Mouse (Mus musculus) midbrain, postnatal 0 days (tissue): Measurements from ENCODE around the gene Necap2. TPM values are rescaled to one million over a fixed set of nuclear protein-coding genes. Genes with fewer than 3 reads are reported as not detected.
A peak's percentile ranks its signal among the peaks of the same experiment; 100 is the strongest.

Experiments
- ATAC-seq: fragments of 200-750 bp; cut with Nextera tagmentation; 2 replicates; pipeline ENCODE4 v1.8.0; 2017; ENCODE audit warnings: moderate number of reproducible peaks, mild to moderate bottlenecking, moderate TSS enrichment, moderate library complexity; ENCODE audit not compliant: low FRiP score
- DNase-seq: peaks from one replicate; pipeline ENCODE4 v3.0.0-alpha.2; 2015; ENCODE audit warnings: low spot score
- H3K27ac ChIP-seq: fragments of 300-500 bp; sonication (generic); 2 replicates; pipeline ENCODE4 v1.5.1; 2014; ENCODE audit warnings: low read depth, mild to moderate bottlenecking, low read length, mixed read lengths
- H3K27me3 ChIP-seq: fragments of 300-500 bp; sonication (generic); 2 replicates; pipeline ENCODE4 v1.6.1; 2014; ENCODE audit warnings: low read length, control low read depth, mixed read lengths; ENCODE audit not compliant: insufficient read depth
- H3K36me3 ChIP-seq: fragments of 300-500 bp; sonication (generic); 2 replicates; pipeline ENCODE4 v1.6.1; 2014; ENCODE audit warnings: low read length, control low read depth, mixed read lengths; ENCODE audit not compliant: insufficient read depth
- H3K4me1 ChIP-seq: fragments of 300-500 bp; sonication (generic); 2 replicates; pipeline ENCODE4 v1.6.1; 2014; ENCODE audit warnings: mild to moderate bottlenecking, control low read depth, antibody characterized with exemption, low read length, mixed read lengths; ENCODE audit not compliant: insufficient read depth
- H3K4me2 ChIP-seq: fragments of 300-500 bp; sonication (generic); 2 replicates; pipeline ENCODE4 v1.6.1; 2014; ENCODE audit warnings: low read depth, mild to moderate bottlenecking, low read length, mixed read lengths; ENCODE audit not compliant: poor library complexity, severe bottlenecking
- H3K4me3 ChIP-seq: fragments of 300-500 bp; sonication (generic); 2 replicates; pipeline ENCODE4 v1.5.1; 2014; ENCODE audit warnings: low read depth, mild to moderate bottlenecking, low read length, moderate library complexity
- H3K9ac ChIP-seq: fragments of 300-500 bp; sonication (generic); replicated peaks from 2 replicates; pipeline ENCODE4 v1.6.1; 2014; ENCODE audit warnings: mild to moderate bottlenecking, low read length, moderate library complexity, mixed read lengths; ENCODE audit not compliant: poor library complexity, severe bottlenecking
- H3K9me3 ChIP-seq: fragments of 300-500 bp; sonication (generic); 2 replicates; pipeline ENCODE4 v1.6.1; 2016; ENCODE audit warnings: low read length, control low read depth
- CTCF ChIP-seq: IDR thresholded peaks from 2 replicates; pipeline ENCODE4 v1.5.1; 2016; ENCODE audit warnings: antibody characterized with exemption, mild to moderate bottlenecking
- WGBS: fragments of 180-500 bp; shearing (Covaris S2); extraction: QIAGEN DNeasy Blood & Tissue Kit; methylation state at CpG from one replicate; pipeline ENCODE4 v1.1.7; 2014; 5-methylcytosine and 5-hydroxymethylcytosine counted together
- polyA plus RNA-seq: library from polyadenylated mRNA; unstranded; fragments of >200 nt; fragmentation: Nextera tagmentation; extraction: Ambion mirVana; gene quantifications from 2 replicates; pipeline ENCODE4 v1.2.1, GENCODE M21; 2015
- total RNA-seq: library from RNA; depleted of rRNA; stranded (reverse); fragments of >200 nt; gene quantifications from 2 replicates; pipeline ENCODE4 v1.2.3, GENCODE M21; 2014

The Necap2 gene
- total and polyA plus RNA-seq, 2 experiments from 2014 or later, result 42.2 to 54.5 TPM

DNA sequence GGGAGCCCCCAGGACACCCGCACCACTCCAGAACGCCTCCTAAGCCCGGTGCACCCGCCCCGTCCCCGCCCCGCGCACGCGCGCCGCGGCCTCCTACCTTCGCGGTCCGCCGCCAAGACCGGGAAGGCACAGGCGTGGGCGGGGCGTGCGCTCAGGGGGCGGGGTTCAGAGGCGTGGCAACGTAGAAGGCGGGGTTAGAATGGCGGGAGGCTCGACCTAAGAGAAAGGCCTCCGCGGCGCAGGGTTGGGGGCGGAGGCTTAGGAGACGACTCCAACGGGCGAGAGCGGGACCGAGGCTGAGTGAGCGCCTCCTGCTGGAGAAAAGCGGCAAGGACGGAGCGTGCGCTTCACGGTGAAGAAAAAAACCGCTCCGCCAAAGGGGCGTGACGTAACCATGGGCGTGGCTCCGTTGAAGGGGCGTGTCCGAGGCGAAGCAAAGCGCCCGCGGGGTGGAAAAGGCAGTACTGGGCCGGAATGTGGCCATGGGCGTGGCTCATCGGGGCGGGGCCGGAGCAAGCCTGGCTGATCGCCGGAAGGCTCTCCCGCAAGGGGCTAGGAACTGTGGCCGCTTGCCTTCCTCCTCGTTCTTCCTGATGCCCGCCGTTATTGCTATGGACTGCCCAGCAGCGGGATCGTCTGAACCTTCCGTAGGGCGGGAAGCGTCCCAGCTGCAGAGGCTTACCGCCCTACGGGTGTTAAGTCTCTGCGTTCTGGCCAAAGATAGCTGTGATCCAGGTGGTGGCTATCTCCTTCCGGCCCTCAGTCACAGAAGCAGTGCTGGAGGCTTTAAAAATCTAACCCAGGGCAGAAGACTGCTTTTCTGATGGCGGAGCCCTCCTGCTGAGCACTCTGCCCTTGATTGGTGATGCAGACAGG, 17.5 kb downstream of the Necap2 start, which contains the start of gene Crocc:
Crocc (minus strand) TSS at position 125 of the 876 bp plus-strand sequence.
- under 1% methylated on average over 62 of the region's 77 CpGs for WGBS
- peak; percentile 95 for ATAC-seq

DNA sequence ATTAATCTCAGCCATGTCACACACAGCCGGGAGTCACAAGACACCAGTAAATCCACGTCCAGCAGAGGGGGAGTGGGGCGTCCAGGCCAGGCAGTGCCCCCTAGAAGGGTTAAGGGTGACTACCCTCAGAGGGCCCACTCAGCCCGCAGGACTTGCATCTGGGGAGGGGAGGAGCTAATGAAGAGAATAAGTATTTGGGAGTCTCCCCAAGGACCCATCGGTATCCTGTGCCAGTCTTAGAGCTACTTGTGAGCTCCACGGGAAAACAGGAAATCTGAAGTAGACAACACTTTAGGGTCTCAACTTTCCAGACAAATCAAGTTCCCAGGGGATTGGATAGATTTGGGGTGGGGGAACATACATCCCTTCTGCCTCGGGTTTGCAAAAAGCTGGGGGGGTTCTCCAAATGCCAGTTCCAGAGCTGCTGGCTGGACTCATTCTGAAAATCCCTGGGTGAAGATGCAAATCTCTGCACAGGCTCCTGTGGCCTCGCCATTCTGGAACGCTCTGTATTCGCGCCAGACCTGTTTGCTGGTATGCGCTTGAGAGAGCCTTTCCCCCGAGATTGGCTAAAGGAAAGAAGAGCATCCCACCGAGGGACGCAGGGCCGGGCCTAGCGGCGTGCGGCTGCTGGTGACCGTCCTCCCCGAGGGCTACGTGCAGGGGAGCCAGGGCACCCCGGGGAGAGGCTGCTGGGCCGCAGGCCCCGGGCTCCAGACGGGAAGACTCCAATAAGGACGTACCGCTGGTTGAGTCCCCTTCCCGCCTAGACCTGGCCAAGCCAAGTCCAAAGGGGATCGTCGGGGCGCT, 18.3 kb downstream of the Necap2 start:
- WGBS, result 2% methylated on average over 32 of the region's 32 CpGs
- no peaks in the 10 kb centered on the region for H3K27me3 ChIP-seq
- H3K4me2 ChIP-seq, result peak overlapping the region; percentile 76
- TF ChIP-seq CTCF, result no peak
- peak overlapping the region; percentile 54 for H3K4me3 ChIP-seq
- DNase-seq (peak; percentile 53), ATAC-seq (no peak)
- H3K9ac ChIP-seq, result peak overlapping the region; percentile 81
- peak overlapping the region; percentile 89 for H3K27ac ChIP-seq
- no peaks in the 10 kb centered on the region for H3K4me1 ChIP-seq
- no peaks in the 10 kb centered on the region for H3K9me3 ChIP-seq
- H3K36me3 ChIP-seq, result no peaks in the 10 kb centered on the region

More for the DNA sequence above, 17.5 kb downstream of the Necap2 start, which contains the start of gene Crocc:
- H3K4me1 ChIP-seq, result no peaks in the 10 kb centered on the region
- H3K27me3 ChIP-seq, result no peaks in the 10 kb centered on the region
- peak within 1 kb of the TSS; percentile 76 for H3K4me2 ChIP-seq
- DNase-seq, result peak; percentile 99
- TF ChIP-seq CTCF, result peak; percentile 98
- peak within 1 kb of the TSS; percentile 54 for H3K4me3 ChIP-seq
- H3K9ac ChIP-seq, result peak within 1 kb of the TSS; percentile 81
- peak within 1 kb of the TSS; percentile 89 for H3K27ac ChIP-seq
- H3K36me3 ChIP-seq, result peaks cover 2% of the 10 kb centered on the region; the same call in 1 of the 2 replicates
- no peaks in the 10 kb centered on the region for H3K9me3 ChIP-seq

GRCm38 (mm10) chr4:141058835-141059234, 19.3 kb downstream of the Necap2 start:
- TF ChIP-seq CTCF, result no peak
- Histone ChIP-seq H3K36me3 (no peaks in the 10 kb centered on the region), H3K9me3 (no peaks in the 10 kb centered on the region), H3K9ac (no peak overlapping the region), H3K4me1 (peaks cover 4% of the 10 kb centered on the region; the same call in 1 of the 2 replicates), H3K4me2 (no peak overlapping the region), H3K27ac (no peak overlapping the region), H3K27me3 (no peaks in the 10 kb centered on the region), H3K4me3 (no peak overlapping the region)
- DNase-seq (no peak), ATAC-seq (no peak)
- WGBS, result 71% methylated on average over 9 of the region's 9 CpGs

DNA sequence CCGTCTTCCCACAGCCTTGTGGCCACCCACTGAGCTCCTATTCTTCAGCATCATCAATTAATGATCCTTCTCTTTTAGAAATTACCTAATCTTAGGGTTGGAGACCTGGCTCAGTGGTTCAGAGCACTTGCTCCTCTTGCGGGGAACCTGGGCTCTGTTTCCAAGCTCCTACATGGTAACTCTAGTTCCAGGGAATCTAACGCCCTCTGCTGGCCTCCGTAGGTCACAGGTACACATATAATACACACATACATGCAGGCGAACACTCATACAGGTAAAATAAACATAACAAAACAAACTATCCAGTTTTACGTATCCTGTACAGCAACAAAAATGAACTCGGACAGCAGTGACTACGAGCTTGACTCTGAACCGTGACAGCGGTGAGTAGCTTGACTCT, 21.2 kb downstream of the Necap2 start:
- WGBS, result 94% methylated on average over 10 of the region's 10 CpGs
- H3K9me3 ChIP-seq, result no peaks in the 10 kb centered on the region
- H3K36me3 ChIP-seq, result no peaks in the 10 kb centered on the region
- H3K4me2 ChIP-seq, result no peak overlapping the region
- DNase-seq, result no peak
- H3K9ac ChIP-seq, result no peak overlapping the region
- H3K27me3 ChIP-seq, result no peaks in the 10 kb centered on the region
- TF ChIP-seq CTCF, result no peak; the same call in 1 of the 2 replicates
- ATAC-seq, result no peak
- H3K4me3 ChIP-seq, result no peak overlapping the region
- peaks cover 12% of the 10 kb centered on the region; the same call in 1 of the 2 replicates for H3K4me1 ChIP-seq
- no peak overlapping the region for H3K27ac ChIP-seq

- no peak for TF ChIP-seq CTCF
- Histone ChIP-seq H3K36me3 (no peaks in the 10 kb centered on the region), H3K9me3 (no peaks in the 10 kb centered on the region), H3K4me3 (peak overlapping the region; percentile 0; the same call in 1 of the 2 replicates), H3K9ac (0 out of 2 replicates have a peak overlapping the region, but pooled peaks have one; percentile 51), H3K4me2 (peak overlapping the region; percentile 48), H3K27me3 (no peaks in the 10 kb centered on the region), H3K27ac (peak overlapping the region; percentile 80), H3K4me1 (peaks cover 27% of the 10 kb centered on the region)
- DNase-seq, result peak; percentile 75
- 6% methylated on average over 17 of the region's 17 CpGs for WGBS
- peak; percentile 69 for ATAC-seq
Observed at GRCm38 (mm10) chr4:141053568-141054161, 24.5 kb downstream of the Necap2 start.
